Mouse (Mus musculus): ENCODE data around the gene Ptpn5.

- peak; percentile 60 for TF ChIP-seq CTCF (conservative IDR thresholded peaks at IDR 0.05; ENCODE audit: low read length)
- TF ChIP-seq POU5F1 (IDR thresholded peaks at IDR 0.05; ENCODE audit: borderline replicate concordance, low read length): no peak
- TF ChIP-seq NANOG (IDR thresholded peaks at IDR 0.05; ENCODE audit: borderline replicate concordance, low read length): no peak
Observed at GRCm38 (mm10) chr7:47081277-47081676, 52.2 kb downstream of the Ptpn5 start.

Measured in E14TG2a.4 (cell line).